Mouse (Mus musculus): ENCODE measurements around the gene Zfp219. TPM values are rescaled to one million over a fixed set of nuclear protein-coding genes. Genes with fewer than 3 reads are reported as not detected.

Gene Zfp219
- total RNA-seq, 2 experiments from 2014 or later: 84.4 to 84.6 TPM

Other genes starting within 250 kb of the Zfp219 start
- not detected for gene Ang4, start 247.1 kb downstream of the Zfp219 start, total RNA-seq (2021)
- gene AY358078, start 220.7 kb downstream of the Zfp219 start, total RNA-seq (2021): not detected
- under 1 TPM in 1 of 2 experiments, not detected in 1; 0.73 TPM for gene Ear6, start 167.0 kb downstream of the Zfp219 start, total RNA-seq (2021)
- gene Mettl17, start 135.9 kb downstream of the Zfp219 start, total RNA-seq (2021): 10 to 100 TPM; 37.5 to 44.2 TPM
- under 1 TPM; 0.82 to 0.95 TPM for gene Slc39a2, start 127.8 kb downstream of the Zfp219 start, total RNA-seq (2021)
- gene Ndrg2, start 106.6 kb downstream of the Zfp219 start, total RNA-seq (2021): 100 to 1,000 TPM; 155 to 181 TPM
- not detected for gene Tppp2, start 102.3 kb downstream of the Zfp219 start, total RNA-seq (2021)
- gene Rnase13, start 98.0 kb downstream of the Zfp219 start, total RNA-seq (2021): not detected
- 100 to 1,000 TPM; 102 to 110 TPM for gene Arhgef40, start 36.0 kb downstream of the Zfp219 start, total RNA-seq (2021)
- gene Tmem253, start 5.1 kb downstream of the Zfp219 start, total RNA-seq (2021): 1 to 10 TPM; 1.6 to 3.6 TPM
- gene Olfr221, start 21.7 kb upstream of the Zfp219 start, total RNA-seq (2021): not detected
- gene Hnrnpc, start 83.3 kb upstream of the Zfp219 start, total RNA-seq (2021): 100 to 1,000 TPM; 247 to 267 TPM
- 1 to 10 TPM in 1 of 2 experiments, under 1 TPM in 1; 0.37 to 1.6 TPM for gene Rpgrip1, start 90.0 kb upstream of the Zfp219 start, total RNA-seq (2021)
- 10 to 100 TPM; 76.4 to 86.7 TPM for gene Supt16, start 176.7 kb upstream of the Zfp219 start, total RNA-seq (2021)
- 100 to 1,000 TPM; 153 to 165 TPM for gene Chd8, start 237.0 kb upstream of the Zfp219 start, total RNA-seq (2021)